Mouse (Mus musculus): ENCODE measurements around the gene Phf12. TPM values are rescaled to one million over a fixed set of nuclear protein-coding genes. Genes with fewer than 3 reads are reported as not detected.

The Phf12 gene
- polyA plus RNA-seq, 1 experiment from 2014 or later = 20.7 TPM

DNA sequence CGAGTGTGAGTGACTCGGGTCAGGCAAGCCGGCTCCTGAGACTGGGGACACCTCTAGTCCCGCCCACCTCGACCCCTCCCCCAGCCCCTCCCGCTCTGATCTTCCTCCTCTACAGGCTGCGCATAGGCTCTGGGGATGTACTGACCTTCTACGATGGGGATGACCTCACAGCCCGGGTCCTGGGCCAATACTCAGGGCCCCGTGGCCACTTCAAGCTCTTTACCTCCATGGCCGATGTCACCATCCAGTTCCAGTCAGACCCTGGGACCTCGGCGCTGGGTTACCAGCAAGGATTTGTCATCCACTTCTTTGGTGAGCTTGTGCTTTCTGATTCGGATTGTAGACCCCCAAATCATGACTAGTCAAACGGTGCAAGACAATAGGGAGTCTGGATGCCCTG, 8.2 kb upstream of the Phf12 start:
- Histone ChIP-seq H3K4me3 (no peak overlapping the region), H3K4me2 (no peak overlapping the region), H3K4me1 (no peaks in the 10 kb centered on the region), H3K27me3 (peaks cover 76% of the 10 kb centered on the region), H3K9me3 (replicated peaks) (no peaks in the 10 kb centered on the region), H3K27ac (no peak overlapping the region), H3K36me3 (ENCODE audit: poor library complexity, severe bottlenecking) (peaks cover 78% of the 10 kb centered on the region), H3K9ac (no peak overlapping the region; the same call in 1 of the 2 replicates)
- 52% methylated on average over 13 of the region's 15 CpGs for WGBS
- no peak for ATAC-seq

DNA sequence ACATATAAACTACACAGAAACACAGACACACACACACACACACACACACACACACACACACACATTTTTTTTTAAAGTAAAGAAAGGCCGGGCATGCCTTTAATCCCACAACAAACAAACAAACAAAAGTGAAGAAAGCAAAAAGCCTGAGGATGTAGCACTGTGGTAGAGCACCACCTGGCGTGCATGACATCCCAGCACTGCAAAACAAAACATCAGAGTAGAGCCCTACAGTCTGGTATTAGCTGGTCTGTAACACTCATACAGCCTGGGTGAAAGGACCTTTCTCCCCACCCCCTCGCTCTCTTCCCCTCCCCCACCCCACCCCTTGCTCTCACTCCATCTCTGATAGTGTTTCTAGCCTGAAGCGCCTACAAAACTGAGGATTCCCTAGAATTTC, 6.7 kb upstream of the Phf12 start:
- Histone ChIP-seq H3K4me3 (no peak overlapping the region), H3K9me3 (replicated peaks) (no peaks in the 10 kb centered on the region), H3K27ac (no peak overlapping the region), H3K27me3 (peaks cover 65% of the 10 kb centered on the region), H3K9ac (no peak overlapping the region), H3K4me2 (no peak overlapping the region), H3K4me1 (peaks cover 8% of the 10 kb centered on the region; the same call in 1 of the 2 replicates), H3K36me3 (ENCODE audit: poor library complexity, severe bottlenecking) (peaks cover 64% of the 10 kb centered on the region)
- WGBS = 37% methylated on average over 4 of the region's 4 CpGs
- no peak for ATAC-seq

DNA sequence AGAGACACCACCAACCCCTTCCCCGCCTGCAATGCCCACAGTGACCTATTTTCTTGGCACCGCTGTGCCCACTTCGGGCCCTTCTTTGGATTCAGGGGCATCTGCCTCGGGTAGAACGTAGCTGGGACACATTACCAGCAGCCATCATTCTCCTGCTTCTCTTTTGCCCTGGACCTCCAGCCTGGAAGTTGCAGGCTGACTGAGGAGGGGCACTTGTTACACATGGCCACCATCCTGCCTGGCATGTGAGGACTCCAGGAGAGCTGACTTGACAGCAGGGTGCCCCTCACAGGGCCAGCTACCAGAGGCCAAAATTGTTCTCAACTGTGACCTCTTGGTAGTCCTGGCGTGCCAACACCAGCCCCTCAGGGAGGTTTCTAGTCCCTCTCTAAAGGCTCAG, 4.4 kb upstream of the Phf12 start:
- no peak overlapping the region for H3K4me2 ChIP-seq
- peaks cover 48% of the 10 kb centered on the region for H3K27me3 ChIP-seq
- WGBS = 86% methylated on average over 6 of the region's 6 CpGs
- no peak for ATAC-seq
- peaks cover 46% of the 10 kb centered on the region for H3K36me3 ChIP-seq (ENCODE audit: poor library complexity, severe bottlenecking)
- H3K9ac ChIP-seq = no peak overlapping the region
- no peak overlapping the region for H3K4me3 ChIP-seq
- H3K27ac ChIP-seq = no peak overlapping the region
- H3K9me3 ChIP-seq (replicated peaks) = no peaks in the 10 kb centered on the region
- peaks cover 13% of the 10 kb centered on the region for H3K4me1 ChIP-seq

DNA sequence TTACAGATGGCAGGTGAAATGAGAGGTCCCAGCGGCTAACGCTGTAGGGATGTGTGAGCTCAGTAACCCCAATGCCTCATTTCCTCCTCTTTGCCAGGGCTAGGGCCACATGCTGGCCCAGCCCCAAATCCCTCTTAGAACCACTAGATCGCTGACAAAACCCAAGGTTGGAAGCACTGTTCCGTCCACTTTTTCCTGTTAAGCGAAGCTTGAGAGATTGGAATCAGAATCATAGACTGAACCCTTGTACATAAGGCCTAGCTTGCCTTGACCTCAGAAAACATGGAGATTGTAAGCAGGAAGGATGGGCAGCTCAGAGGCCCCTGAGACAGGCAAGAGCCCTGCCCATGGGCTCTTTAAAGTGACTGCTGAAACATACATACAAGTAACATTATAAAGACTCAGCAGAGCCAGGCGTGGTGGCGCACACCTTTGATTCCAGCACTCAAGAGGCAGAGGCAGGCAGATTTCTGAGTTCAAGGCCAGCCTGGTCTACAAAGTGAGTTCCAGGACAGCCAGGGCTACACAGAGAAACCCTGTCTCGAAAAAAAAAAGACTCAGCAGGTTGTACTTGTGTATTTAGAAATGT, 3.2 kb upstream of the Phf12 start:
- peaks cover 13% of the 10 kb centered on the region for H3K4me1 ChIP-seq
- no peak overlapping the region for H3K9ac ChIP-seq
- no peaks in the 10 kb centered on the region for H3K9me3 ChIP-seq (replicated peaks)
- no peak overlapping the region for H3K4me2 ChIP-seq
- peaks cover 37% of the 10 kb centered on the region for H3K27me3 ChIP-seq
- WGBS = 86% methylated on average over 8 of the region's 8 CpGs
- H3K4me3 ChIP-seq = no peak overlapping the region
- ATAC-seq = no peak
- H3K36me3 ChIP-seq (ENCODE audit: poor library complexity, severe bottlenecking) = peaks cover 36% of the 10 kb centered on the region
- no peak overlapping the region for H3K27ac ChIP-seq

DNA sequence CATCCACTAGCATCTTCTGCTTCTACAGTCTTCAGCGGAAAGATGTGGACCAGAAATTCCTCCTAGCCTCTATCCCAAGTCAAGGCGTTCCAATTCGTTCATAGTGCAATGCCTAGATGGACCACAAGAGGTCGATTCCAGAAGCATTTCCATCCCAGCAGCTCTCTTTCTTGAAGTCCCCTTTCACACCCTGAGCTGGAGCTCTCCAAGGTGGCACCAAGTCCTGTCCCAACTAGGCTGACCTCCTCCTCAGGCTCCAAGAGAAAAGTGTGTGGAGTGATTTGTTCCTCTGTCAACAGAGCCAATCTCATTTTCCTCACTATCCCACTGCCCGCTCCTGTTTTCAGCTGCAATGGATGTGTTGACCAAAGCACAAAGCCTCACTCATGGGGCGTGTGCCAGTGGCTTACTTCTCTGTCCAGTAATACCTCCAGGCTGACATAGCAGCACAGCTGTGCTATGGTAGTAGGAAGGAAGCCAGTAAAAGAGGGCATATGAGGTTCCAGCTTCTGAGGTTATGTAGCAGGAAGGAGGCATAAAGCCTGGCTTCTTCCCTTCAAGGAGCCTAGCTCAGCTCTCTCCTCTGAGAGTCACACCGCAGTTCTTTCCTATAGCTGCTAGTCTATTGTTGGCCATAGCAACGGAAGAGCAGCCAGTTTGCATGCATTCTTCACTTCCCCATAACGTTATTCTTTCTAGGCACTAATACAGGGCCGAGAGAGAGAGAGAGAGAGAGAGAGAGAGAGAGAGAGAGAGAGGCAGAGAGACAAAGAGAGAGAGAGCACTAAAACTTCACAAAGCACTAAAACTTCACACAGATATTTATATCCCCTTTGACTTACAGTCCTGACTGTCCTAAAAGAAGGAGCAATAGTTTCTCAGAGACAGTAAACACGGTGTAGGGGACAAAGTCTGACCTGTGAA, 2.0 kb upstream of the Phf12 start:
- peak overlapping the region; percentile 99 for H3K4me3 ChIP-seq
- no peak overlapping the region; the same call in 1 of the 2 replicates for H3K27ac ChIP-seq
- H3K9me3 ChIP-seq (replicated peaks) = no peaks in the 10 kb centered on the region
- peaks cover 21% of the 10 kb centered on the region for H3K4me1 ChIP-seq
- peak overlapping the region; percentile 91; the same call in 1 of the 2 replicates for H3K4me2 ChIP-seq
- WGBS = 36% methylated on average over 11 of the region's 11 CpGs
- ATAC-seq = no peak
- no peak overlapping the region for H3K9ac ChIP-seq
- peaks cover 26% of the 10 kb centered on the region for H3K36me3 ChIP-seq (ENCODE audit: poor library complexity, severe bottlenecking)
- H3K27me3 ChIP-seq = peaks cover 26% of the 10 kb centered on the region

DNA sequence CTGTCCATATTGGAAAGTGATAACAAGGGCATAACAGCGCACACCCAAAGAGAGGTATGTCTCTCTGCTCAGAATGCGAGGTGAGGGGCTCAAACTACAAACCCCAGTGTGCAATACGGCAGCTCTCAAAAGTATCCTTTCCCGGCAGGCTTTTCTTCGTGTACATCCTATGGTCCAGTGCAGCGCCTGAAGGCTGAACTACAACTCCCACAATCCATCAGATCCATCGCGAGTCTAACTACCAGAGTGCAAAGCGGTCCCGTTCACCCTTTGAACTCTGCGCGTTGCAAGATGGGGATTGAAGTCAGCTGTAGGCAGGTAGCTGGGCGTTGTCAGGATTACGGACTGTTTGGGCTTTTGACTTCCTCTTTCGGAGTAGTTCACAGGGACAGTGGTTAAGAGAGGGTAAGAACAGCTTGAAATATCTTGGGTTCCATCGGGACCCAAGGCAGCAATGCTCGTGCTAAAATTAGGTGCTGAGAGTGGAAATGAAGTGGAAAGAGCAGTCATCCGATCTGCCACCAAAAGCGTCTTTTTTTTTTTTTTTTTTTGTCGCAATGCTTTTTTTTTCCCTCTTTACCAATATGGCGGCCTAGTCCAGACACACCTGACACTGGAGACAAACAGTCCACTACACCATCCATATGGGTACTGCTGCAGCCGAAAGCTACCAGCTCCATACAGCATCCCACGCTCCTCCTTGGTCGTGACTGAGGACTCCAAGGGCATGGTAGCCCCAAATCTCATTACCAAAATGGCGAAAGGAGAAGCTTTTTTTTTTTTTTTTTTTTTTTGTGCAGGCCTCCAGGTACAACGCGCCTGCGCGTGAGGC, 729 bp upstream of the Phf12 start:
- Histone ChIP-seq H3K4me2 (peak overlapping the region; percentile 91), H3K36me3 (ENCODE audit: poor library complexity, severe bottlenecking) (peaks cover 30% of the 10 kb centered on the region)
- WGBS = under 1% methylated on average over 29 of the region's 29 CpGs

DNA sequence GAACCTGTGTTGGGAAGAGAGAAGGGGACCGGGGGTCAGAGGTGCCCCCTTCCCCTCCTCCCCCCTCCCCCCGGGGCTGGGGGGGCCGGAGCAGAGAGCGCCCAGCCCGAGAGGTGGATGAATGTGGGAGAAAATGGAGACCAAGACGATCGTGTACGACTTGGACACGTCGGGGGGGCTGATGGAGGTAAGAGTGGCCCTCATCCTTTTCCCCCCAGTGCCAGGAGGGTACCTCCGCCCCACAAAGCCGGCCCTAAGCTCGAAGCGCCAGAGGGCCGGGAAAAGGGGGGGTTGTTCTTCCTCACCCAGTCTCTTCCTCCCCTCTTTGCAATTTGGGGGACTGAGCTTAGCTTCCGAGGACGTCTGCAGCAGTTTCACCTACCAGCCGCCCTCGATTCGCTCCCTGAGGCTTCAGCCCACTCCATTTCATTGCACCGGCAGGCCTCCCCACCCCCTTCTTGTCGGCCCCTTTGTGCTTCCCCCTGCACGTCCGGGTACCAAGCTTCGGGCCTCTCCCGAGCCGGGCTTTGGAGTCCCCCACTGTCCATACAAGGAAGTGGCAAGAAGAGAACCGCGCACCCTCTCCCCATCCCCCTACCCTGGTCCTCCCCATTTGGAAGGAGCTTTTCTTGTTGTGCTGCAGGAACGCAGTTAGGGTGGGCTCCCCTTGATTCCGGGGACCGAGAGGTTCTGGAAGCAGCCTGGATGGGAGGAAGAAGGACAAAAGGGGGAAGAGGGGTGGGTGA, 810 bp downstream of the Phf12 start:
- ATAC-seq = no peak
- peak overlapping the region; percentile 91 for H3K4me2 ChIP-seq
- H3K27ac ChIP-seq = peak overlapping the region; percentile 97
- H3K4me3 ChIP-seq = peak overlapping the region; percentile 99
- peaks cover 3% of the 10 kb centered on the region; the same call in 1 of the 2 replicates for H3K27me3 ChIP-seq
- peak overlapping the region; percentile 99 for H3K9ac ChIP-seq
- H3K4me1 ChIP-seq = peaks cover 30% of the 10 kb centered on the region
- H3K36me3 ChIP-seq (ENCODE audit: poor library complexity, severe bottlenecking) = peaks cover 29% of the 10 kb centered on the region
- under 1% methylated on average over 26 of the region's 32 CpGs for WGBS
- no peaks in the 10 kb centered on the region for H3K9me3 ChIP-seq (replicated peaks)

More for the DNA sequence above, 729 bp upstream of the Phf12 start:
- peaks cover 18% of the 10 kb centered on the region; the same call in 1 of the 2 replicates for H3K27me3 ChIP-seq
- peak overlapping the region; percentile 97 for H3K27ac ChIP-seq
- peaks cover 30% of the 10 kb centered on the region for H3K4me1 ChIP-seq
- peak; percentile 90 for ATAC-seq
- peak overlapping the region; percentile 99 for H3K4me3 ChIP-seq
- peak overlapping the region; percentile 60; the same call in 1 of the 2 replicates for H3K9ac ChIP-seq
- H3K9me3 ChIP-seq (replicated peaks) = no peaks in the 10 kb centered on the region

DNA sequence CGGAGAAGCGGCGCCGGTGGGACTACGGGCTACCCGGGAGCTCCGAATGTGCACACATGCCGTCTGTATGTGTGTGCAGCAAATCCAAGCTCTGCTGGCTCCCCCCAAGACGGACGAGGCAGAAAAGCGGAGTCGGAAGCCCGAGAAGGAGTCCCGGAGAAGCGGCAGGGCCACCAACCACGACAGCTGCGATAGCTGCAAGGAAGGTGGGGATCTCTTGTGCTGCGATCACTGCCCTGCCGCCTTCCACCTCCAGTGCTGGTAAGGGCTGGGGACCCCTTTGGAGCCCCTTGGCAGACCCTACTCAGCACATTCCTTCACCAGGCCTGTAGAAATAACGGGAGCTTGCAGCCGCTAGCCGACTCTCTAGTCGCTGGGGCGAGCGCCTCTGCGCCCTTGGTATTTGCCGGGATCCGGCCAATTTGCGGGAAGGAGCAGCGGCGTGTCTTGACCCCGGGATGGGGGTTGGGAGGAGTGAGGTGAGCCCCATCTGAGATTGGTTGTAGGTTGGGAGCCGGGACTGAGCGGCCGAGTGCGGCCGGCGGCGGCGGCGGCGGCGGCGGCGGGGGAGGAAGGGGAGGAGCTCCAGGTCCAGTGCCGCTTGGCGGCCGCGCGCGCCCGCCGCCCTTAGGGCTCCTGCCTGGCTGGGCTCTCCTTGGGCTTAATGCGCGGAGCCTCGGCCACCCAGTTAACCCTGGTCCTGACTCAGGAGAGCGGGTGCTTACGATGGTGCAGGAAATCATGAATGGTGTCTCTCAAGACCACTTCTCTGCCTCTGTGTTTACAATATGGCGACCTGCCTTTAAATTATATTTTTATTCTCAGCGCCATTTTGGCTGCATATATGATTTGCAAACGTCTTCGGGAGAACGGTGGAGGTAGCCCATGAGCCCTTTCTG, 1.6 kb downstream of the Phf12 start:
- H3K36me3 ChIP-seq (ENCODE audit: poor library complexity, severe bottlenecking) = peaks cover 35% of the 10 kb centered on the region
- H3K27me3 ChIP-seq = no peaks in the 10 kb centered on the region
- under 1% methylated on average over 57 of the region's 63 CpGs for WGBS
- H3K9me3 ChIP-seq (replicated peaks) = no peaks in the 10 kb centered on the region
- H3K4me2 ChIP-seq = peak overlapping the region; percentile 91
- H3K27ac ChIP-seq = peak overlapping the region; percentile 97
- ATAC-seq = 0 out of 2 replicates have a peak, but pooled peaks have one; percentile 0
- H3K9ac ChIP-seq = peak overlapping the region; percentile 99
- peaks cover 30% of the 10 kb centered on the region for H3K4me1 ChIP-seq
- peak overlapping the region; percentile 99 for H3K4me3 ChIP-seq

DNA sequence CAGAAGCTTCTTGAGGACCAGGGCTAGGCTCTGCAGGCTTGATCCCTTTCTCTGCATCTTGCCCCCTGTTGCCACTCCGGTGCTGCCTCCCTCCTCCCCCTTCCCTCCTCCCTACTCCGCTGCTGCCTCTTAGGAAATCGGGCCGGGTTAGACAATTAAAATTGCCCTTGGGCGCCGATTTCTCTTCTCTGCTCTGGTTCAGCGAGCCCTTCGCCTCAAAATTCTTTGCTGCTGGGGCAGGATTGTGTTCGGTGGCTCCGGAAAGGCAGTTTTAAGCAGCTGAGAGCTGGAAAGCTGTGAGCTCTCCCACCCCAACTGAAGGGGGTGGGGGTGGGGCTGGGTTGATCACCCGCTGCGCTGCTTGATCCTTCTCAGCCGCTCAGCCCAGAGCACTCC, 2.3 kb downstream of the Phf12 start:
- Histone ChIP-seq H3K36me3 (ENCODE audit: poor library complexity, severe bottlenecking) (peaks cover 39% of the 10 kb centered on the region), H3K4me3 (peak overlapping the region; percentile 99), H3K27ac (peak overlapping the region; percentile 97), H3K4me1 (peaks cover 30% of the 10 kb centered on the region), H3K9ac (peak overlapping the region; percentile 99), H3K4me2 (peak overlapping the region; percentile 91), H3K9me3 (replicated peaks) (no peaks in the 10 kb centered on the region), H3K27me3 (no peaks in the 10 kb centered on the region)
- WGBS = under 1% methylated on average over 13 of the region's 13 CpGs
- ATAC-seq = no peak

DNA sequence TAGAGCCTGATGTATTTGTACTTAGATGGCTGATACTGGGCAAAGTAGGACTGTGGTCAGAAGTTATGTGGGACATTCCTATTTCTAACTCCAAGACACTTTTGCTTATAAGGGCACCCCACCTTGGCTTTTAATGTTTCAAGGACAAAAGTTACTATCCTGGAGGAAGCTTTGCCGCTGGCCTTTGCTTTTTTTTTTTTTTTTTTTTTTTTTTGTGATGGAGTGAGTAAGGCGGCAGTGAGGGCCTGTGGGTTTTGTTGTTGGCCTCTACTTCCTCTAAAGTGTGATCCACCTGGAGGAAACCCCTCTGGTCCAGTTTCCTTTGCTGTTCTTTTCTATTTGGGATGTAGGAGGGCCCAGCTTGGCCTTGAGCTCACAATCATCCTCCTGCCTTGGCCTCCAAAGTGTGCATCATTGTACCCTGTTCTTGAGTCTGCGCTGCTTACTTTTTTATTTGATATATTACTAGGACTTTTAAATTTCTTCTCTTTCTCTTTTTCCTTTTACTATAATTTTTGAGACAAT, 3.0 kb downstream of the Phf12 start:
- Histone ChIP-seq H3K36me3 (ENCODE audit: poor library complexity, severe bottlenecking) (peaks cover 44% of the 10 kb centered on the region), H3K27ac (peak overlapping the region; percentile 97; the same call in 1 of the 2 replicates), H3K9me3 (replicated peaks) (no peaks in the 10 kb centered on the region), H3K4me1 (peaks cover 24% of the 10 kb centered on the region), H3K27me3 (no peaks in the 10 kb centered on the region), H3K9ac (peak overlapping the region; percentile 99), H3K4me2 (peak overlapping the region; percentile 91), H3K4me3 (peak overlapping the region; percentile 99)
- no peak for ATAC-seq
- WGBS = 62% methylated on average over 3 of the region's 3 CpGs
